Mouse (Mus musculus) large intestine, adult 2 months (tissue): ENCODE measurements around the gene Rpl12. TPM values are rescaled to one million over a fixed set of nuclear protein-coding genes. Genes with fewer than 3 reads are reported as not detected.

Experiments used
- polyA plus RNA-seq: library from polyadenylated mRNA; depleted of rRNA; stranded (reverse); fragments of >200 nt; gene quantifications from 2 replicates; pipeline ENCODE4 v1.2.3, GENCODE M21; 2012; rRNA removed

Gene Rpl12
- polyA plus RNA-seq, 1 experiment = 390 TPM

Other genes starting within 250 kb of the Rpl12 start
- gene Cdk9, start 248.5 kb upstream of the Rpl12 start, polyA plus RNA-seq = 93.8 and 96.5 TPM in 2 replicates
- gene Sh2d3c, start 240.5 kb upstream of the Rpl12 start, polyA plus RNA-seq = 8.4 and 14.2 TPM in 2 replicates
- gene 6330409D20Rik, start 220.5 kb upstream of the Rpl12 start, polyA plus RNA-seq = 0.14 TPM in 1 of 2 replicates, not detected in the other
- gene Tor2a, start 204.3 kb upstream of the Rpl12 start, polyA plus RNA-seq = 93.7 and 110 TPM in 2 replicates
- 0.58 and 1.4 TPM in 2 replicates for gene Ttc16, start 185.9 kb upstream of the Rpl12 start, polyA plus RNA-seq
- 17.4 and 30.9 TPM in 2 replicates for gene Ptrh1, start 185.8 kb upstream of the Rpl12 start, polyA plus RNA-seq
- gene Cfap157, start 177.1 kb upstream of the Rpl12 start, polyA plus RNA-seq = not detected in 2 replicates
- 9.4 and 9.7 TPM in 2 replicates for gene Stxbp1, start 114.3 kb upstream of the Rpl12 start, polyA plus RNA-seq
- gene Fam129b, start 85.4 kb upstream of the Rpl12 start, polyA plus RNA-seq = 28.7 and 29.1 TPM in 2 replicates
- 6.3 and 10.2 TPM in 2 replicates for gene Lrsam1, start 55 bp downstream of the Rpl12 start, polyA plus RNA-seq
- gene Slc2a8, start 20.5 kb downstream of the Rpl12 start, polyA plus RNA-seq = 12.4 and 14.9 TPM in 2 replicates
- gene Garnl3, start 170.1 kb downstream of the Rpl12 start, polyA plus RNA-seq = 0.63 and 1.4 TPM in 2 replicates